Mouse (Mus musculus) R1 (cell line): ENCODE measurements around the gene Fam98a.

Experiments
- DNase-seq: peaks from one replicate; pipeline ENCODE4 v3.0.0-alpha.2; 2018; ENCODE audit warnings: low read depth, low spot score

Gene Fam98a

GRCm38 (mm10) chr17:75551512-75552400 lies at the start of gene Fam98a:
Gene Fam98a (minus strand): TSS chr17:75551946.
- peak; percentile 99 for DNase-seq

GRCm38 (mm10) chr17:75598652-75599051 lies 46.9 kb upstream of the Fam98a start:
- DNase-seq = no peak

GRCm38 (mm10) chr17:75582738-75583137 lies 31.0 kb upstream of the Fam98a start:
- DNase-seq = no peak

- DNase-seq = no peak
Observed at GRCm38 (mm10) chr17:75575608-75576007, 23.9 kb upstream of the Fam98a start.

- no peak for DNase-seq
Observed at GRCm38 (mm10) chr17:75558041-75558440, 6.3 kb upstream of the Fam98a start.

- peak; percentile 91 for DNase-seq
Observed at GRCm38 (mm10) chr17:75557031-75557430, 5.3 kb upstream of the Fam98a start.

- peak; percentile 42 for DNase-seq
Observed at GRCm38 (mm10) chr17:75550771-75551413, 854 bp downstream of the Fam98a start.

- no peak for DNase-seq
Observed at GRCm38 (mm10) chr17:75544262-75544661, 7.5 kb downstream of the Fam98a start.

- no peak for DNase-seq
Observed at GRCm38 (mm10) chr17:75543434-75543833, 8.3 kb downstream of the Fam98a start.

GRCm38 (mm10) chr17:75539841-75540240 lies 11.9 kb downstream of the Fam98a start:
- DNase-seq = no peak

- DNase-seq = no peak
Observed at GRCm38 (mm10) chr17:75539130-75539529, 12.6 kb downstream of the Fam98a start.

- DNase-seq = no peak
Observed at GRCm38 (mm10) chr17:75538431-75538830, 13.3 kb downstream of the Fam98a start.

GRCm38 (mm10) chr17:75537050-75537445 lies 14.7 kb downstream of the Fam98a start:
- DNase-seq = no peak

- peak; percentile 51 for DNase-seq
Observed at GRCm38 (mm10) chr17:75536396-75537049, 15.2 kb downstream of the Fam98a start.

GRCm38 (mm10) chr17:75535612-75536011 lies 16.1 kb downstream of the Fam98a start:
- no peak for DNase-seq

- DNase-seq = no peak
Observed at GRCm38 (mm10) chr17:75534314-75535020, 17.3 kb downstream of the Fam98a start.

- no peak for DNase-seq
Observed at GRCm38 (mm10) chr17:75532469-75532986, 19.2 kb downstream of the Fam98a start.

GRCm38 (mm10) chr17:75529222-75529935 lies 22.4 kb downstream of the Fam98a start:
- DNase-seq = peak; percentile 50

GRCm38 (mm10) chr17:75526411-75526810 lies 25.3 kb downstream of the Fam98a start:
- DNase-seq = no peak

GRCm38 (mm10) chr17:75523812-75524211 lies 27.9 kb downstream of the Fam98a start:
- DNase-seq = no peak
